Mouse (Mus musculus) monocyte, adult 2 months (primary cell): ENCODE results near the gene Trhr2.

Experiments
- DNase-seq, 2 experiments: peaks; one replicate each; pipeline ENCODE4 v3.0.0; 2022; ENCODE audit warnings: low spot score in 2 of 2, low read depth in 1 of 2

Gene Trhr2

DNA sequence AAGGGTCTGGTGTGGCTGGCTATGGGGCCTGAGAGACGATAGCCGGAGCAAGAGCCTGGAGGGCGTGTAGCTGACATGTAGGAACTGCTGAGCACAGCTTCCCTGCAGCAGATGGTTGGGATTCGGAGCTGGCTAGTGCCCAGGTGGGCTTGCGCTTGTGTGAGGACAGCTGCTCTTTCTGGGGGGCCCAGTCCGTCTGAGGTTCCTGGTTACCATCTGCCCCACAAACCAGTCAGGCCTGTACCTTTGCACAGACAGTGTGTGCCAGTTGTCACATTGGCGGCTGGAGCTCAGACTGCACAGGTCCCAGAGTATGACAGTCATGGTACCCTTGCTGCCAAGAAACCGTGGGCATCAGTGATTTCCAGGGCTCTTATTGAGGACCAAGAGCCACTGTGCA lies 52.7 kb downstream of the Trhr2 start:
- no peak for DNase-seq
